Mouse (Mus musculus): ENCODE measurements around the gene Qrfp. TPM values are rescaled to one million over a fixed set of nuclear protein-coding genes. Genes with fewer than 3 reads are reported as not detected.

Qrfp gene
- total and polyA plus RNA-seq, 2 experiments from 2014 or later = 0.04 TPM; not detected in 1

- WGBS = 63% methylated on average over 4 of the region's 4 CpGs
- H3K27me3 ChIP-seq (ENCODE audit: control insufficient read depth, insufficient read depth, low read length) = 0 out of 2 replicates have a peak, but pooled peaks cover 3% of the 10 kb centered on the region
These were observed 3.3 kb upstream of the Qrfp start for GRCm38 (mm10) chr2:31813641-31814040.

GRCm38 (mm10) chr2:31811086-31811958 lies 942 bp upstream of the Qrfp start:
- Histone ChIP-seq H3K27ac (ENCODE audit: low read depth) (no peak overlapping the region), H3K9ac (replicated peaks; ENCODE audit: low read depth, low read length) (no peak overlapping the region), H3K4me2 (ENCODE audit: low read depth, low read length) (no peak overlapping the region), H3K9me3 (replicated peaks; ENCODE audit: control insufficient read depth, low read length) (no peaks in the 10 kb centered on the region), H3K4me3 (ENCODE audit: low read depth, low read length) (no peak overlapping the region), H3K36me3 (replicated peaks; ENCODE audit: control insufficient read depth, insufficient read depth, low read length) (no peaks in the 10 kb centered on the region), H3K27me3 (ENCODE audit: control insufficient read depth, insufficient read depth, low read length) (0 out of 2 replicates have a peak, but pooled peaks cover 3% of the 10 kb centered on the region), H3K4me1 (ENCODE audit: control insufficient read depth, insufficient read depth) (no peaks in the 10 kb centered on the region)
- no peak for ATAC-seq (ENCODE audit: insufficient read depth, low read depth)
- 74% methylated on average over 14 of the region's 14 CpGs for WGBS
- TF ChIP-seq EP300 (IDR thresholded peaks at IDR 0.05; ENCODE audit: low read depth) = no peak
- TF ChIP-seq CTCF (IDR thresholded peaks at IDR 0.05; ENCODE audit: low read depth) = no peak
- DNase-seq (ENCODE audit: low spot score) = no peak

More at GRCm38 (mm10) chr2:31813641-31814040, 3.3 kb upstream of the Qrfp start:
- no peak for TF ChIP-seq CTCF (IDR thresholded peaks at IDR 0.05; ENCODE audit: low read depth)
- no peak for TF ChIP-seq EP300 (IDR thresholded peaks at IDR 0.05; ENCODE audit: low read depth)
- no peaks in the 10 kb centered on the region for H3K9me3 ChIP-seq (replicated peaks; ENCODE audit: control insufficient read depth, low read length)
- H3K4me1 ChIP-seq (ENCODE audit: control insufficient read depth, insufficient read depth) = no peaks in the 10 kb centered on the region
- ATAC-seq (ENCODE audit: insufficient read depth, low read depth) (no peak), DNase-seq (ENCODE audit: low spot score) (no peak)
- no peak overlapping the region for H3K9ac ChIP-seq (replicated peaks; ENCODE audit: low read depth, low read length)
- no peak overlapping the region for H3K4me3 ChIP-seq (ENCODE audit: low read depth, low read length)
- no peak overlapping the region for H3K4me2 ChIP-seq (ENCODE audit: low read depth, low read length)
- no peak overlapping the region for H3K27ac ChIP-seq (ENCODE audit: low read depth)
- no peaks in the 10 kb centered on the region for H3K36me3 ChIP-seq (replicated peaks; ENCODE audit: control insufficient read depth, insufficient read depth, low read length)

- 46% methylated on average over 2 of the region's 2 CpGs for WGBS
- Histone ChIP-seq H3K4me1 (ENCODE audit: control insufficient read depth, insufficient read depth) (no peaks in the 10 kb centered on the region), H3K9ac (replicated peaks; ENCODE audit: low read depth, low read length) (no peak overlapping the region), H3K4me2 (ENCODE audit: low read depth, low read length) (no peak overlapping the region), H3K27ac (ENCODE audit: low read depth) (no peak overlapping the region), H3K27me3 (ENCODE audit: control insufficient read depth, insufficient read depth, low read length) (0 out of 2 replicates have a peak, but pooled peaks cover 3% of the 10 kb centered on the region), H3K4me3 (ENCODE audit: low read depth, low read length) (no peak overlapping the region), H3K36me3 (replicated peaks; ENCODE audit: control insufficient read depth, insufficient read depth, low read length) (peaks cover 5% of the 10 kb centered on the region; the same call in 1 of the 2 replicates), H3K9me3 (replicated peaks; ENCODE audit: control insufficient read depth, low read length) (no peaks in the 10 kb centered on the region)
- DNase-seq (ENCODE audit: low spot score) (no peak), ATAC-seq (ENCODE audit: insufficient read depth, low read depth) (no peak)
- TF ChIP-seq EP300 (IDR thresholded peaks at IDR 0.05; ENCODE audit: low read depth) (no peak), CTCF (IDR thresholded peaks at IDR 0.05; ENCODE audit: low read depth) (no peak)
These were observed 1.0 kb downstream of the Qrfp start for GRCm38 (mm10) chr2:31809358-31809740.

GRCm38 (mm10) chr2:31808410-31809357 lies 1.7 kb downstream of the Qrfp start:
- Histone ChIP-seq H3K4me1 (ENCODE audit: control insufficient read depth, insufficient read depth) (no peaks in the 10 kb centered on the region), H3K9me3 (replicated peaks; ENCODE audit: control insufficient read depth, low read length) (no peaks in the 10 kb centered on the region), H3K9ac (replicated peaks; ENCODE audit: low read depth, low read length) (no peak overlapping the region), H3K27me3 (ENCODE audit: control insufficient read depth, insufficient read depth, low read length) (0 out of 2 replicates have a peak, but pooled peaks cover 3% of the 10 kb centered on the region), H3K4me2 (ENCODE audit: low read depth, low read length) (no peak overlapping the region), H3K36me3 (replicated peaks; ENCODE audit: control insufficient read depth, insufficient read depth, low read length) (peaks cover 12% of the 10 kb centered on the region), H3K4me3 (ENCODE audit: low read depth, low read length) (no peak overlapping the region), H3K27ac (ENCODE audit: low read depth) (no peak overlapping the region)
- no peak for TF ChIP-seq CTCF (IDR thresholded peaks at IDR 0.05; ENCODE audit: low read depth)
- no peak for TF ChIP-seq EP300 (IDR thresholded peaks at IDR 0.05; ENCODE audit: low read depth)
- 46% methylated on average over 28 of the region's 28 CpGs for WGBS
- DNase-seq (ENCODE audit: low spot score) (no peak), ATAC-seq (ENCODE audit: insufficient read depth, low read depth) (0 out of 2 replicates have a peak, but pooled peaks have one; percentile 18)

- H3K4me3 ChIP-seq (ENCODE audit: low read depth, low read length) = no peak overlapping the region
- TF ChIP-seq EP300 (IDR thresholded peaks at IDR 0.05; ENCODE audit: low read depth) (no peak), CTCF (IDR thresholded peaks at IDR 0.05; ENCODE audit: low read depth) (no peak)
- WGBS = 64% methylated on average over 9 of the region's 9 CpGs
- DNase-seq (ENCODE audit: low spot score) (no peak), ATAC-seq (ENCODE audit: insufficient read depth, low read depth) (no peak)
- H3K27ac ChIP-seq (ENCODE audit: low read depth) = no peak overlapping the region
- H3K9me3 ChIP-seq (replicated peaks; ENCODE audit: control insufficient read depth, low read length) = no peaks in the 10 kb centered on the region
- H3K36me3 ChIP-seq (replicated peaks; ENCODE audit: control insufficient read depth, insufficient read depth, low read length) = peaks cover 30% of the 10 kb centered on the region
- H3K4me2 ChIP-seq (ENCODE audit: low read depth, low read length) = no peak overlapping the region
- H3K4me1 ChIP-seq (ENCODE audit: control insufficient read depth, insufficient read depth) = no peaks in the 10 kb centered on the region
- H3K27me3 ChIP-seq (ENCODE audit: control insufficient read depth, insufficient read depth, low read length) = no peaks in the 10 kb centered on the region
- H3K9ac ChIP-seq (replicated peaks; ENCODE audit: low read depth, low read length) = no peak overlapping the region
These were observed 3.6 kb downstream of the Qrfp start for GRCm38 (mm10) chr2:31806639-31807382.
